Mouse (Mus musculus) cerebellum, adult 2 months (tissue): ENCODE measurements around the gene Tep1.

Experiments used
- CTCF ChIP-seq: fragments of 200-500 bp; IDR thresholded peaks from 2 replicates; pipeline ENCODE4 v1.5.1; 2011; ENCODE audit warnings: low read depth, mild to moderate bottlenecking, control low read depth, low read length, moderate library complexity, borderline replicate concordance; ENCODE audit not compliant: insufficient read depth
- POLR2A ChIP-seq: fragments of 200-500 bp; IDR thresholded peaks from 2 replicates; pipeline ENCODE4 v1.6.1; 2011; ENCODE audit warnings: low read length, control low read depth, borderline replicate concordance; ENCODE audit not compliant: insufficient read depth

GRCm38 (mm10) chr14:50876236-50876950 is 6.0 kb upstream of the Tep1 start:
- no peak for TF ChIP-seq CTCF
- TF ChIP-seq POLR2A = no peak
